Mouse (Mus musculus): ENCODE results near the gene R3hdml. TPM values are rescaled to one million over a fixed set of nuclear protein-coding genes. Genes with fewer than 3 reads are reported as not detected.

Gene R3hdml
- not detected in 2 replicates for polyA plus RNA-seq (2011; ENCODE audit: insufficient read length, low read depth, missing spikeins)

GRCm38 (mm10) chr2:163492018-163492417 lies at the start of gene R3hdml:
R3hdml (plus strand) TSS chr2:163492318.
- no peak within 1 kb of the TSS for H3K27ac ChIP-seq (ENCODE audit: insufficient read depth, low read length)
- TF ChIP-seq CTCF (IDR thresholded peaks at IDR 0.05; ENCODE audit: borderline replicate concordance, insufficient read depth, low read length) (no peak), POLR2A (IDR thresholded peaks at IDR 0.05; ENCODE audit: low read depth, low read length) (no peak)

GRCm38 (mm10) chr2:163443543-163443942 lies 48.6 kb upstream of the R3hdml start:
- Histone ChIP-seq H3K4me3 (ENCODE audit: insufficient read depth, low read length) (no peak overlapping the region), H3K27ac (ENCODE audit: insufficient read depth, low read length) (no peak overlapping the region), H3K4me1 (ENCODE audit: control insufficient read depth, insufficient read depth, low read length) (no peaks in the 10 kb centered on the region)
- TF ChIP-seq CTCF (IDR thresholded peaks at IDR 0.05; ENCODE audit: borderline replicate concordance, insufficient read depth, low read length) = no peak
- no peak for TF ChIP-seq POLR2A (IDR thresholded peaks at IDR 0.05; ENCODE audit: low read depth, low read length)

More at GRCm38 (mm10) chr2:163492018-163492417, at the start of gene R3hdml:
- H3K4me1 ChIP-seq (ENCODE audit: control insufficient read depth, insufficient read depth, low read length) = 0 out of 2 replicates have a peak, but pooled peaks cover 4% of the 10 kb centered on the region
- H3K4me3 ChIP-seq (ENCODE audit: insufficient read depth, low read length) = no peak within 1 kb of the TSS

- Histone ChIP-seq H3K4me1 (ENCODE audit: control insufficient read depth, insufficient read depth, low read length) (no peaks in the 10 kb centered on the region), H3K27ac (ENCODE audit: insufficient read depth, low read length) (no peak overlapping the region), H3K4me3 (ENCODE audit: insufficient read depth, low read length) (no peak overlapping the region)
- TF ChIP-seq POLR2A (IDR thresholded peaks at IDR 0.05; ENCODE audit: low read depth, low read length) = no peak
- TF ChIP-seq CTCF (IDR thresholded peaks at IDR 0.05; ENCODE audit: borderline replicate concordance, insufficient read depth, low read length) = no peak
Measured at GRCm38 (mm10) chr2:163444017-163444416, 48.1 kb upstream of the R3hdml start.

- Histone ChIP-seq H3K27ac (ENCODE audit: insufficient read depth, low read length) (no peak overlapping the region), H3K4me1 (ENCODE audit: control insufficient read depth, insufficient read depth, low read length) (no peaks in the 10 kb centered on the region), H3K4me3 (ENCODE audit: insufficient read depth, low read length) (no peak overlapping the region)
- TF ChIP-seq CTCF (IDR thresholded peaks at IDR 0.05; ENCODE audit: borderline replicate concordance, insufficient read depth, low read length) = no peak
- no peak for TF ChIP-seq POLR2A (IDR thresholded peaks at IDR 0.05; ENCODE audit: low read depth, low read length)
Measured at GRCm38 (mm10) chr2:163447375-163447774, 44.7 kb upstream of the R3hdml start.

GRCm38 (mm10) chr2:163449276-163449675 lies 42.8 kb upstream of the R3hdml start:
- Histone ChIP-seq H3K27ac (ENCODE audit: insufficient read depth, low read length) (no peak overlapping the region), H3K4me3 (ENCODE audit: insufficient read depth, low read length) (no peak overlapping the region), H3K4me1 (ENCODE audit: control insufficient read depth, insufficient read depth, low read length) (no peaks in the 10 kb centered on the region)
- TF ChIP-seq CTCF (IDR thresholded peaks at IDR 0.05; ENCODE audit: borderline replicate concordance, insufficient read depth, low read length) (no peak), POLR2A (IDR thresholded peaks at IDR 0.05; ENCODE audit: low read depth, low read length) (no peak)

- H3K4me1 ChIP-seq (ENCODE audit: control insufficient read depth, insufficient read depth, low read length) = no peaks in the 10 kb centered on the region
- no peak overlapping the region for H3K4me3 ChIP-seq (ENCODE audit: insufficient read depth, low read length)
- TF ChIP-seq POLR2A (IDR thresholded peaks at IDR 0.05; ENCODE audit: low read depth, low read length) = no peak
- no peak for TF ChIP-seq CTCF (IDR thresholded peaks at IDR 0.05; ENCODE audit: borderline replicate concordance, insufficient read depth, low read length)
- H3K27ac ChIP-seq (ENCODE audit: insufficient read depth, low read length) = no peak overlapping the region
Measured at GRCm38 (mm10) chr2:163450668-163451295, 41.3 kb upstream of the R3hdml start.

GRCm38 (mm10) chr2:163452738-163453137 lies 39.4 kb upstream of the R3hdml start:
- Histone ChIP-seq H3K27ac (ENCODE audit: insufficient read depth, low read length) (no peak overlapping the region), H3K4me1 (ENCODE audit: control insufficient read depth, insufficient read depth, low read length) (no peaks in the 10 kb centered on the region), H3K4me3 (ENCODE audit: insufficient read depth, low read length) (no peak overlapping the region)
- no peak for TF ChIP-seq CTCF (IDR thresholded peaks at IDR 0.05; ENCODE audit: borderline replicate concordance, insufficient read depth, low read length)

- no peak overlapping the region for H3K27ac ChIP-seq (ENCODE audit: insufficient read depth, low read length)
- no peaks in the 10 kb centered on the region for H3K4me1 ChIP-seq (ENCODE audit: control insufficient read depth, insufficient read depth, low read length)
- H3K4me3 ChIP-seq (ENCODE audit: insufficient read depth, low read length) = no peak overlapping the region
- no peak for TF ChIP-seq CTCF (IDR thresholded peaks at IDR 0.05; ENCODE audit: borderline replicate concordance, insufficient read depth, low read length)
- no peak for TF ChIP-seq POLR2A (IDR thresholded peaks at IDR 0.05; ENCODE audit: low read depth, low read length)
Measured at GRCm38 (mm10) chr2:163453378-163453777, 38.7 kb upstream of the R3hdml start.

GRCm38 (mm10) chr2:163458539-163459265 lies 33.4 kb upstream of the R3hdml start:
- Histone ChIP-seq H3K27ac (ENCODE audit: insufficient read depth, low read length) (no peak overlapping the region), H3K4me1 (ENCODE audit: control insufficient read depth, insufficient read depth, low read length) (no peaks in the 10 kb centered on the region), H3K4me3 (ENCODE audit: insufficient read depth, low read length) (no peak overlapping the region)
- TF ChIP-seq CTCF (IDR thresholded peaks at IDR 0.05; ENCODE audit: borderline replicate concordance, insufficient read depth, low read length) (no peak), POLR2A (IDR thresholded peaks at IDR 0.05; ENCODE audit: low read depth, low read length) (no peak)

GRCm38 (mm10) chr2:163459380-163459779 lies 32.7 kb upstream of the R3hdml start:
- H3K4me3 ChIP-seq (ENCODE audit: insufficient read depth, low read length) = no peak overlapping the region
- TF ChIP-seq CTCF (IDR thresholded peaks at IDR 0.05; ENCODE audit: borderline replicate concordance, insufficient read depth, low read length) (no peak), POLR2A (IDR thresholded peaks at IDR 0.05; ENCODE audit: low read depth, low read length) (no peak)
- no peak overlapping the region for H3K27ac ChIP-seq (ENCODE audit: insufficient read depth, low read length)
- H3K4me1 ChIP-seq (ENCODE audit: control insufficient read depth, insufficient read depth, low read length) = 0 out of 2 replicates have a peak, but pooled peaks cover 2% of the 10 kb centered on the region
